Mouse (Mus musculus): ENCODE data around the gene Tom1l2.
A peak's percentile ranks its signal among the peaks of the same experiment; 100 is the strongest.

The Tom1l2 gene

DNA sequence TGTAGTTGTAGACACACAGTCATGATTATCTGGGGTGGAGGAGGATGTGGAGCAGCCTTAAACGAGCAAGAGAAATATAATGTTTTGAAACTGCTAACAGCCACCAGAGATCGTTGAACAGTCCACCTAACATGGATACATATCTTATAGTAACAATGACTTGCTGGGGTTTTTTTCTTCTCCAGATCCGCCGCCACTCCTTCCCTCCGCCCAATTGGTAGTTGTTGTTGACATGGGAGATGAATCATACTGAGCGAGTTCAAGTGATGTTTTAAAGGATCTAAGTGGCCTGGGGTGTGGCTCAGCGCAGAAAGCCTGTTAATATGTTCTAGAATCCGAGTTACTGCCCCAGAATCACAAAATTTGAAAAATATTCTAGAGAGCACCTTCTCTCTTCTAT lies 133.1 kb downstream of the Tom1l2 start:
- peaks cover 43% of the 10 kb centered on the region for H3K36me3 ChIP-seq (ENCODE audit: insufficient read depth, low read length)
- TF ChIP-seq NANOG (IDR thresholded peaks at IDR 0.05; ENCODE audit: borderline replicate concordance, low read length): no peak
- no peaks in the 10 kb centered on the region for H3K9me3 ChIP-seq (ENCODE audit: low read length)
- peak overlapping the region; percentile 86 for H3K4me3 ChIP-seq (replicated peaks; ENCODE audit: low read length)
- peaks cover 84% of the 10 kb centered on the region for H3K4me1 ChIP-seq (replicated peaks; ENCODE audit: low read depth, low read length)
- H3K27me3 ChIP-seq (ENCODE audit: insufficient read depth, low read length): no peaks in the 10 kb centered on the region

GRCm38 (mm10) chr11:60217467-60217866 lies 135.2 kb downstream of the Tom1l2 start:
- Histone ChIP-seq H3K36me3 (ENCODE audit: insufficient read depth, low read length) (peaks cover 43% of the 10 kb centered on the region), H3K4me3 (replicated peaks; ENCODE audit: low read length) (no peak overlapping the region), H3K9me3 (ENCODE audit: low read length) (no peaks in the 10 kb centered on the region), H3K27me3 (ENCODE audit: insufficient read depth, low read length) (no peaks in the 10 kb centered on the region), H3K4me1 (replicated peaks; ENCODE audit: low read depth, low read length) (peaks cover 82% of the 10 kb centered on the region)
- TF ChIP-seq POU5F1 (IDR thresholded peaks at IDR 0.05; ENCODE audit: borderline replicate concordance, low read length) (no peak), NANOG (IDR thresholded peaks at IDR 0.05; ENCODE audit: borderline replicate concordance, low read length) (no peak), CTCF (conservative IDR thresholded peaks at IDR 0.05; ENCODE audit: low read length) (no peak)

GRCm38 (mm10) chr11:60216671-60217070 lies 136.0 kb downstream of the Tom1l2 start:
- Histone ChIP-seq H3K36me3 (ENCODE audit: insufficient read depth, low read length) (peaks cover 43% of the 10 kb centered on the region), H3K4me3 (replicated peaks; ENCODE audit: low read length) (no peak overlapping the region), H3K9me3 (ENCODE audit: low read length) (no peaks in the 10 kb centered on the region), H3K4me1 (replicated peaks; ENCODE audit: low read depth, low read length) (peaks cover 83% of the 10 kb centered on the region), H3K27me3 (ENCODE audit: insufficient read depth, low read length) (no peaks in the 10 kb centered on the region)
- TF ChIP-seq CTCF (conservative IDR thresholded peaks at IDR 0.05; ENCODE audit: low read length) (no peak), POU5F1 (IDR thresholded peaks at IDR 0.05; ENCODE audit: borderline replicate concordance, low read length) (no peak), NANOG (IDR thresholded peaks at IDR 0.05; ENCODE audit: borderline replicate concordance, low read length) (no peak)

- TF ChIP-seq NANOG (IDR thresholded peaks at IDR 0.05; ENCODE audit: borderline replicate concordance, low read length) (no peak), POU5F1 (IDR thresholded peaks at IDR 0.05; ENCODE audit: borderline replicate concordance, low read length) (no peak), CTCF (conservative IDR thresholded peaks at IDR 0.05; ENCODE audit: low read length) (no peak)
- no peaks in the 10 kb centered on the region for H3K27me3 ChIP-seq (ENCODE audit: insufficient read depth, low read length)
- peak overlapping the region; percentile 11 for H3K4me3 ChIP-seq (replicated peaks; ENCODE audit: low read length)
- H3K9me3 ChIP-seq (ENCODE audit: low read length): no peaks in the 10 kb centered on the region
- peaks cover 35% of the 10 kb centered on the region for H3K36me3 ChIP-seq (ENCODE audit: insufficient read depth, low read length)
- peaks cover 84% of the 10 kb centered on the region for H3K4me1 ChIP-seq (replicated peaks; ENCODE audit: low read depth, low read length)
Observed at GRCm38 (mm10) chr11:60213266-60213665, 139.4 kb downstream of the Tom1l2 start.

GRCm38 (mm10) chr11:60211761-60212160 lies 140.9 kb downstream of the Tom1l2 start:
- Histone ChIP-seq H3K27me3 (ENCODE audit: insufficient read depth, low read length) (no peaks in the 10 kb centered on the region), H3K36me3 (ENCODE audit: insufficient read depth, low read length) (peaks cover 35% of the 10 kb centered on the region), H3K9me3 (ENCODE audit: low read length) (no peaks in the 10 kb centered on the region), H3K4me3 (replicated peaks; ENCODE audit: low read length) (peak overlapping the region; percentile 11), H3K4me1 (replicated peaks; ENCODE audit: low read depth, low read length) (peaks cover 86% of the 10 kb centered on the region)
- no peak for TF ChIP-seq CTCF (conservative IDR thresholded peaks at IDR 0.05; ENCODE audit: low read length)
- no peak for TF ChIP-seq NANOG (IDR thresholded peaks at IDR 0.05; ENCODE audit: borderline replicate concordance, low read length)
- TF ChIP-seq POU5F1 (IDR thresholded peaks at IDR 0.05; ENCODE audit: borderline replicate concordance, low read length): no peak

DNA sequence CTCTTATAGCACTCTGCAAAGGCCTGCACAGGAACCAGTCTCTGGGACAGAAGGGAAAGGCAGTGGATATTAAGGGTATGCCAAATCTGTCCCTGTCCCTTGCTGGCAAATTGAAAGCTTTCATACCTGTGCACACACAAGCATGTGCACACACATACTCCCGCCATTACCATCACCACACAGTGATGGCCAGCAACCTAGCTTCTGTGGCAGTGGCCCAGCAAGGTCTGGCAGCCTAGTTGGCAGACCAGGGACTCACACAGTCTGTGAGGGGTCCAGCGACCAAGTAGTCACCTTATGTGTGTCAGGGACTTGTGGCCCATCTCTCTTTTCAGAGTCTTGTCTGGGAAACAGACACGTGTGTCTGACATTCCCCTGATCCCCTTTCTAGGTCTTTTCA lies 141.6 kb downstream of the Tom1l2 start:
- peaks cover 35% of the 10 kb centered on the region for H3K36me3 ChIP-seq (ENCODE audit: insufficient read depth, low read length)
- no peaks in the 10 kb centered on the region for H3K27me3 ChIP-seq (ENCODE audit: insufficient read depth, low read length)
- H3K4me1 ChIP-seq (replicated peaks; ENCODE audit: low read depth, low read length): peaks cover 86% of the 10 kb centered on the region
- H3K4me3 ChIP-seq (replicated peaks; ENCODE audit: low read length): peak overlapping the region; percentile 78
- TF ChIP-seq POU5F1 (IDR thresholded peaks at IDR 0.05; ENCODE audit: borderline replicate concordance, low read length): no peak
- no peak for TF ChIP-seq CTCF (conservative IDR thresholded peaks at IDR 0.05; ENCODE audit: low read length)
- no peak for TF ChIP-seq NANOG (IDR thresholded peaks at IDR 0.05; ENCODE audit: borderline replicate concordance, low read length)
- no peaks in the 10 kb centered on the region for H3K9me3 ChIP-seq (ENCODE audit: low read length)

- Histone ChIP-seq H3K4me1 (replicated peaks; ENCODE audit: low read depth, low read length) (peaks cover 86% of the 10 kb centered on the region), H3K36me3 (ENCODE audit: insufficient read depth, low read length) (peaks cover 35% of the 10 kb centered on the region), H3K4me3 (replicated peaks; ENCODE audit: low read length) (peak overlapping the region; percentile 78), H3K27me3 (ENCODE audit: insufficient read depth, low read length) (no peaks in the 10 kb centered on the region), H3K9me3 (ENCODE audit: low read length) (no peaks in the 10 kb centered on the region)
- TF ChIP-seq NANOG (IDR thresholded peaks at IDR 0.05; ENCODE audit: borderline replicate concordance, low read length) (no peak), POU5F1 (IDR thresholded peaks at IDR 0.05; ENCODE audit: borderline replicate concordance, low read length) (no peak), CTCF (conservative IDR thresholded peaks at IDR 0.05; ENCODE audit: low read length) (no peak)
Observed at GRCm38 (mm10) chr11:60210305-60210724, 142.4 kb downstream of the Tom1l2 start.

- peaks cover 88% of the 10 kb centered on the region for H3K4me1 ChIP-seq (replicated peaks; ENCODE audit: low read depth, low read length)
- H3K36me3 ChIP-seq (ENCODE audit: insufficient read depth, low read length): peaks cover 38% of the 10 kb centered on the region
- peak overlapping the region; percentile 78 for H3K4me3 ChIP-seq (replicated peaks; ENCODE audit: low read length)
- no peak for TF ChIP-seq NANOG (IDR thresholded peaks at IDR 0.05; ENCODE audit: borderline replicate concordance, low read length)
- no peak for TF ChIP-seq POU5F1 (IDR thresholded peaks at IDR 0.05; ENCODE audit: borderline replicate concordance, low read length)
- TF ChIP-seq CTCF (conservative IDR thresholded peaks at IDR 0.05; ENCODE audit: low read length): no peak
- no peaks in the 10 kb centered on the region for H3K9me3 ChIP-seq (ENCODE audit: low read length)
- H3K27me3 ChIP-seq (ENCODE audit: insufficient read depth, low read length): no peaks in the 10 kb centered on the region
Observed at GRCm38 (mm10) chr11:60209933-60210249, 142.8 kb downstream of the Tom1l2 start.

GRCm38 (mm10) chr11:60209217-60209932 lies 143.3 kb downstream of the Tom1l2 start:
- peak overlapping the region; percentile 78 for H3K4me3 ChIP-seq (replicated peaks; ENCODE audit: low read length)

More at GRCm38 (mm10) chr11:60209217-60209932, 143.3 kb downstream of the Tom1l2 start:
- H3K4me1 ChIP-seq (replicated peaks; ENCODE audit: low read depth, low read length): peaks cover 93% of the 10 kb centered on the region
- H3K27me3 ChIP-seq (ENCODE audit: insufficient read depth, low read length): no peaks in the 10 kb centered on the region
- peaks cover 43% of the 10 kb centered on the region for H3K36me3 ChIP-seq (ENCODE audit: insufficient read depth, low read length)
- no peaks in the 10 kb centered on the region for H3K9me3 ChIP-seq (ENCODE audit: low read length)
- TF ChIP-seq NANOG (IDR thresholded peaks at IDR 0.05; ENCODE audit: borderline replicate concordance, low read length): no peak
